Mouse (Mus musculus) lung, adult 18-20 months (tissue): ENCODE measurements at regions not wholly inside any gene's neighbourhood (a gene's known extent, or its start where the extent isn't known, plus 50 kb on each side); places are given as distances from the start of the nearest gene placed in this dataset.
A peak's percentile ranks its signal among the peaks of the same experiment; 100 is the strongest.

Experiments used
- DNase-seq, 2 experiments: peaks; one replicate each; pipeline ENCODE4 v3.0.0; 2022; ENCODE audit warnings: mixed read lengths in 2 of 2

DNA sequence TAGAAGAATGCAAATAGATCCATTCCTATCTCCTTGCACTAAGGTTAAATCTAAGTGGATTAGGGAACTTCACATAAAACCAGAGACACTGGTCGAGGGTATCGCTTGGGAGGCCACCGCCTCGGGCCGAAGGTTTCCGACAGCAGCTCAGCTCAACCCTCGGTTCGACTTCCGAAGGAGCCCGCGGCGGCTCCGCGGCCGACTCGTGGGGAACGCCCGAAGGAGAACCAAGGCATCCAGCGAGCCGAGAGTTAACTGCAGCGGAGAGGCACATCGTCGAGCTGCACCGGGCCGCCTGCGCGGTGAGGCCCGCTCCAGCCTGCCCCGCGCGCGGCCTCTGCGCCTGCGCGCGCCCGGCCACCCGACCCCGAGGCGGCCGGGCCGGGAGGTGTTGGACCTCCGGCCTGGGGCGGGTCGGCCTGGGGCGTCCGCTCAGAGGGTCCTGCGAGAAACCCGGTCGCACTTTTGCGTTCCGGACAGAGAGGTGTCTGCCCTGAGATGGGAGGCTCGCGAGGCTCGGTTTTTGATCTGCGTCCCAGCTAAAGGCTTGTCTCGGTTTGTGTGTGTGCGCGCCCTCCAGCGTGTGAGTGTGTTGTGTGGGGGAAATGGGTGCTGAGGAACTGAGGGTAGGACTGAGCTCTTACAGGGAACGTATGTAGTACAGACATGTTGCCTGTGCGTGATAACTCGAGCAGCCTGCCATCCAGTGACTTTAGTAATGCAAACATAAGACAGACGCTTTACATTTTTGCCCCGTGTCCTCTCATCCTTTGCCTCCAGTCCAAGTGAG, 50.9 kb upstream of the Vmn2r9 start:
- DNase-seq: peak; percentile 4 to 11
